Mouse (Mus musculus): ENCODE measurements around the gene Rps27l.

Rps27l gene

DNA sequence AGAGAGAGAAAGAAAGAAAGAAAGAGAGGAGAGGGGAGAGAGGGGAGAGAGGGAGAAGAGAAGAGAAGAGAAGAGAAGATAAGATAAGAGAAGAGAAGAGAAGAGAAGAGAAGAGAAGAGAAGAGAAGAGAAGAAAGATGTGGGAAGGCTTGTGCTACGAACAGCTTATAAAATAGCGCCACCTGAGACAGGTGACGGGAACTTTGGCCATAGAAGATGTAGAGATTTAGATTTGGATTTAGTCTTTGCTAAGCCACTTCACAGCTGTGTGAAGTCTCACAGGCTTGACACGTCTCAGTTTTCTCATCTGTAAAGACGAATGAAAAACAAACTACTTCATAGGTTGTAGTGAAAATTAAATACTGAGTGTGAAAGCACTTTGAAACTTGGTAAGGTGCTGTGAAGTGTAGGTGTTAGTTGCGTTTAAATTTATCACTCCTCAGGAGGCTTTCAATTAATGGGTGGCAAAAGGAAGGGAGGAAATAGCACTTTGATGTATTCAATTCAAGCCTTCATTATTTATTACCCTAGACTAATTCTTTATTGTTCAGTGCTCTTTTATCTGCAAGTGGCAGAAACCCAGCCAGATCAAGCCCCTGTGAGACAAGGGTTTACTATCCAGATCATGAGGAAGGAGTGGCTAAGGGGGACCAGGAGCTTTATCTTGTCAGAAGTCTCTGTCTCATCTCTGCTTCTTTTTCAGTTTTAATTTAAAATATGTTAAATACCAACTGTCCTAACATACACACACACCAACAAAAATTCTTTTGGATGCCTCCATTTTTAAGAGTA lies 25.2 kb upstream of the Rps27l start:
- DNase-seq (ENCODE audit: low spot score in 2 of 2), result no peak

DNA sequence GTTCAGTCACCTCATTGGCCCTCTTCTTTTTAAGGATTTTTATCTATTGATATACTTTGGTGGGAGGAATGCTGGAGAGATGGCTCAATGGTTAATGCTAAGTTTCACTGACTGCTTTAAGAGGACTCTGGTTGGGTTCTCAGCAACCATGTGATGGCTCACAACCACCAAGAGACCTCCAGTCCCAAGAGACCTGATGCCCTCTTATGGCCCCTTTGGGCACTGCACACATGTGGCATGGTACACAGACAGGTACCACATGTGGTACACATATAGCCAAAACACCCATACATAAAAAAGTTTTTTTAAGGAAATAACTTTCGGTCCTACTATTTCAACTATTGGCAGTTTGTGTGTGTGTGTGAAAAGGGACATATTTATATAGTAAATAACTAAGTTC lies 23.8 kb upstream of the Rps27l start:
- DNase-seq (ENCODE audit: low spot score in 2 of 2), result no peak

DNA sequence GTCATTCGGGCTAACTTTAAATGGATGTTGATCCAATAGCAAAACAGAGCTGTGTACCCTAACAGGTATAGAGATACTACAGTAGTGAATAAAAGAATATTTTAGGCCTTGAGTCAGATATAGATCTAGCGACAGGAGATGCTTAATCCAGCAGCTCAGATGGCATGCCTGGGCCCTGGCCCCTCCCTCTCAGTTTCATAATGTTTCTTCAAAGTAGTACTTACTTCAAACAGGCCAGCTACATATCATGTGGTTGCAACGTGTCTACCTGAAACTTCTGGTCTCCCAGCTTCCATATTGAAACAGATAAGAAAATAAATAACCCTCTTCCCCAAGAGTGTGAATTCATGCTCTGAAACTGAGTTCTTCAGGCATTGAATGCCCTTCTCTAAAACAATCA lies 20.0 kb upstream of the Rps27l start:
- DNase-seq (ENCODE audit: low spot score in 2 of 2), result no peak

DNA sequence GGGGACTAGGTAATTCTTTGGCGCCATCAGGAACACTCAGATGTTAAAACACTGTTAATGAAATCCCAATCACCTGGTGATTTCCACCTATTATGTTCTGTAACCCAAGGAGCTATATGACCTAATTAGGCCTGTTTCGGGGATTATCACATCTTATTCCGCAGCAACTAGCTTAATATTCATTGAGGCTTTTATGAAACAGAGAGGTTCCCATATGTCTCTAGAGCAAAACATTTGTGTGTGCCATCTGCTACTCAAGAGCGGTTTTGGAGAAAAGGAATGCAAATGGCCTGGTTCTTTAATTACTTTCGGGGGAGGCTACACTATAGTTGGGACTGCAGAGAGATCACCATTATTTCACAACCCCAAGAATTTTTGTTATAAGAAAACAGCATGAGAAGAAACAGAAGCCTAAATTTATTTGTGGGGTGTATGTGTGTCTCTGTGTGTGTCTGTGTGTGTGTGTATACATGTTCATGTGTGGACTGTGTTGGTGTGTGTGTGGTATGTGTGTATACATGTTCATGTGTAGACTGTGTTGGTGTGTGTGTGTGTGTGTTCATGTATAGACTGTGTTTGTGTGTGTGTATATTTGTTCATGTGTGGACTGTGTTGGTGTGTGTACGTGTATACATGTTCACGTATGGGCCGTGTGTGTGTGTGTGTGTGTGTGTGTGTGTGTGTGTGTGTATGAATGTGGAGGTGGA lies 18.0 kb upstream of the Rps27l start:
- DNase-seq (ENCODE audit: low spot score in 2 of 2), result no peak

DNA sequence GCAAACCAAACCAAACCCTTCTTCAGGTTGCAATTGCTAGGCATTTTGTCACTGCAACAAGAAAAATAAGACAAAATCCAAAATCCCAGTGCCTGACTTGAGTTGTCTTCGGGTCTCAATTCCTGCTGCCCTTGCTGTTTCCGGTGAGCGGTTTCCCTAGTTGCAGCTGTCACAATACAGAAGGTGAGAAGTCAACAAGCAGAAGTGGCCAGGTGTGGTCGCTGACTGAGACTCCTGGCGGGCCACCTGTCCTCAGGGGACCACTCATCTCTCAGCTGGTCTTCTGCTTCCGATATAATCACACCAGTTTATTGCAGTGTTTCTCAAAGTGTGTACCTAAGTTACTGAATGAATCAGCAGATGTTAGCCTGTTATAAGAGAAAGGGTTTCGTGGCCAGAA lies 15.5 kb upstream of the Rps27l start:
- DNase-seq (ENCODE audit: low spot score in 2 of 2), result no peak

DNA sequence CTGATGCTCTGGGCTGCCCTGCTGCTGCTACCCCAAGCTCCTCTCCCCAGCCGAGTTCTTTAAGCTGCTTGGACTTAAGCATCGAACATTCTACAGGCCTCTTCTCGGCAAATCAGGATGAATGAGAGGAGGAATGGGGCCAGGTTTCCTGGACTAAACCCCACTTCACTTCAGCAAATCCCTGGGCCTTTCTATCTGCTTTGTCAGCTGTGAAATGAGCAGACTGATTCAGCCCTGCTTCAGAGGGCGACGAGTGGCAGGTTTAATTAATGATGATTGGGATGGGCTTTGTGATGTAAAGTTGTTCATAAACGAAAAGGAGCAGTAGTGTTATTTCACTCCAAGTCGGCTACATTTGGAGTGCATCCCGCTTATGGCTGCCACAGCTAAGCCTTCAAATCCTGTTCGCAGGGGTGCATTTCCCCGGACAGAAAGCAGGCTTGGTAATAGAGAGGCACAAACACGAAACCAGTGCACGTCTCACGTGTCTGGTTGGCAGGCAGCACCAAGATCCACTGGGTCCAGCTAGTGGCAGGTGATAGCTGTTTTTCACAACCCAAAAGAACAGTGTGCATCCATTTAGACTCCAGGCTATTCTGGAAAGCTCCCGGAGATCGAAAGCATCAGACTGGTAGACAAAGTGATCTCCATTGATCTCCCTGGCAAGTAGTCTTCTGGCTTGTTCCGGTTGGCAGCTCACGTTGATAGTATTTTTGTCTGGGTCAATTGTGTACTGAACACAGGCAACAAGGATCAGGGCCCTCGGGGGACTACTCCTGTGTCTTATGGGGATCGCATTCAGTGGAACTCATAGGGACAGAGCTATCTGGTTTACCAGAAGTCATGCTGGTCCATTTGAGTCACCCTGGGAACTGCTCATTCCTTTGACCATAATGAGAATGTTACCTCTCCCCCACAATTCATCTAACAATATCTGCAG lies 11.7 kb upstream of the Rps27l start:
- no peak for DNase-seq (ENCODE audit: low spot score in 2 of 2)

DNA sequence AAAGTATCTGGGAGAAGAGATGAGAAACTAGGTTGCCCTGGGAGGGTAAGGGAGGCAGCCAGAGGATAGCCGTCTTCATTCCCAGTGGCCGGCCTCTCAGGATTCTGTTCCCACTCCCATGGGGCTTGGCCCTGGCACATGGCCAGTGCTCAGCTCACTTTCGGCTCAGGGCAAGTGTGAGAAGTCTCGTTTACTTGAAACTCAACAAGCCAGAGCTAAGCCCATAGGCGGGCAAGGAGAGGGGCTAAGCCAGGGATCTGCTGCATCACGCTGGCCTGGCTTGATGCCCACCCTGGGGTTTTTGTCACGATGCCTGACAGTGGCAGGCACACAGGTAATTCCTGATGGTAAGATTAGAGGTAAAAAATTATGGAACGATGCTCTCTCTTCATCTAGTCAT lies 8.4 kb upstream of the Rps27l start:
- DNase-seq (ENCODE audit: low spot score in 2 of 2), result no peak

DNA sequence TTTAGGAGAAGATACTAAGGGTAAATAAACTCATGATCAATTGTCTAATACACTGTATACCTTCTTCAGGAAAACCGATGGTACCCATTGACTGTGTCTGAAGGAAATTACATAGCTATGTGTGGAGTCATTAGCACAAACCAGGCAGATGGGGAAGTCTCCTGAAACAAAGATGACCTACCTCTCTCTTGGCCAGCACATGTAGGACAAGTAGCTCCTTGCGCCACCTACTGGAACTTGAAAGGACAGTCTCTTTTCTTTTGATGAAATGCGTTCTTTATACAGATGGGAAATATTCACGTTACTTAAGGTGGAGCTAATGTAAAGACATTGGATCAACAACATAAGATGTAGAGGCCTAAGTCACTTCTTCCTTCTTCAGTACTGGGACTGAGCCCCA lies 7.0 kb upstream of the Rps27l start:
- peak in 1 of 2 experiments; percentile 55 for DNase-seq (ENCODE audit: low spot score in 2 of 2)

DNA sequence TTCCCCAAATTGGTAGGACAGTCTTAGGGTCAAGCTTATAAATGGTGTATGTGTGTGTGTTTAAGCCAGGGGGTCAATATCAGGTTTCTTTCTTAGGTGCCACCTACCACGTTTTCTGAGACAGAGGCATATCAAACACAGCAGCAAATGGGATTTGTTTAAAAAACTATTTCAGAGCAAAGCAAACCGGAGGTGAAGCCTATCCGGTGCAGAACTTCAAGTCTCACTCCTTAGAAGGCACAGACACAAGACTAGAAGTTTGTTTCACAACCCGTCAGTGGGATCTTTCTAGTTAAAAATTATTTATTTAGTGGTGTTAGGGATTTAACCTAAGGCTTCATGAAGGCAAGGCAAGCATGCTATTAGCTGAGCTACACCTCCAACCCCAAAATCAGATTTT lies 725 bp upstream of the Rps27l start:
- DNase-seq (ENCODE audit: low spot score in 2 of 2), result no peak

DNA sequence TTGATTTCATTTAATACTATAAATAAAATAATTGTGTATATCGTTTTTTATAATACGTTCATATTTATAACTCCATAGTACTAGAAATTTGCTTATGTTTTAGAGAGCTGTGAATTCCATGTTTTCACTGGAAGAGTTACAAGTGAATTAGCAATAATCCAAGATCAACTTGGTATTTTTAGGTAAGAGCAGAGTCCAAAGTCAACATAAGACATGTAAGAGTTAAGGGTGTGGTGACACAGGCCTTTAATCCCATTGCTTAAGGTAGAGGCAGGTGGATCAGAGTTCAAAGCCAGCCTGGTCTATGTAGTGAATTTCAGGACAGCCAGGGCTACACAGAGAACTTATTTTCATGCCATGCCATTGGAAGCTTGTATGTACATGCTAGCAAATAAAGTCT lies 2.6 kb downstream of the Rps27l start:
- no peak for DNase-seq (ENCODE audit: low spot score in 2 of 2)

DNA sequence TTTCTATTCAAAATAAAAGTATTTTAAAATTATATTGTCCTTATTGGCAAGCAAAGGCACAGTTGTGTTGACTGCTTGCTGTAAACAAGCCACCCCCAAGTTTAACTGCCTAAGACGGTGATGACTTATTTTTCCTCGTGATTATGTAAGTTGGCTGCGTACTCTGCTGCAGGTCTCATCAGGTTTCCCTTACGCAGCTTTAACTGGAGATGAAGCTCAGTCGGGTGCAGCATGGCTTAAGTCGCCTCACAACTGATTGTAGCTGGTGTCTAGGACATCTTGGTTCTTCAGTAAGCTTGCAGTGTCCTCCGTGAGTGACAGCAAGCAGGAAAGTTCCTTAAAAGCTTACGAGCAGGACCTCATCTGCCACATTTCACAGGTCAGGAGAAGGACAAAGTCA lies 6.4 kb downstream of the Rps27l start:
- DNase-seq (ENCODE audit: low spot score in 2 of 2), result no peak

DNA sequence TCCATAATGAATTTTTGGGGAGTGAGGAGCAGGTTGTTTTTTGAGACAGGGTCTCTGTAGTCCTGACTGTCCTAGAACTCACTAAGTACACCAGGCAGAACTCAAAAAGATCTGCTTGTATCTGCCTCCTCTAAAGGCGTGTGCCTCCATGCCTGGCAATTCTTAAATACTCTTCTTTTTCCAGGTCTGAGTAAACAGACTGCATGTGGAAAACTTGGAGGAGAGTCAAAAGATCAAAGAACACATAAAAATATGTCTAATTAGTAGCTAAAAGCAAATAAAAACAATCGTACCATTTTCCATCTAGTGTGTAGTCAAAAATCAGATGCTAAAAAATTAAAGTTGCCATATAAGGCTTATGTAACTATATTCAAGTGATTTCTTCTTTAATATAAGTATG lies 7.0 kb downstream of the Rps27l start:
- DNase-seq (ENCODE audit: low spot score in 2 of 2), result no peak

DNA sequence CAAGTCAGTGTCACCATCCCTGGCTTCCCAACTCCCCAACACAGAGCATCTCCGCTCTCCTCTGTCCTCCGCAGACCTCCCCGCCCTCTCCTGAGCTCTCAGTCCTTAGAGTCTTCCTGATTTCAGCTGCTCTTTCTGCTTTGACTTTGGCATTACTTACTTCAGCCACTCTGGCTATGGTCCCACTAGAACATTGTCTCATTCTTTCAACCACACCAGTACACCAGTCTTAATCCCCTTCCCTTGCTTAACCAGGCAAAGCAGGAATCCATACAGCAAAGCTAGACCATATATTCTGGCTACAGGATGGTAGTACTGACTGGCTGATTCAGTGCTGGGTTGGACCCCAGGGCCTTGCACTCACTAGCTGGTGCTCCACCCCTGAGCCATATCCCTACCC lies 11.6 kb downstream of the Rps27l start:
- no peak for DNase-seq (ENCODE audit: low spot score in 2 of 2)

DNA sequence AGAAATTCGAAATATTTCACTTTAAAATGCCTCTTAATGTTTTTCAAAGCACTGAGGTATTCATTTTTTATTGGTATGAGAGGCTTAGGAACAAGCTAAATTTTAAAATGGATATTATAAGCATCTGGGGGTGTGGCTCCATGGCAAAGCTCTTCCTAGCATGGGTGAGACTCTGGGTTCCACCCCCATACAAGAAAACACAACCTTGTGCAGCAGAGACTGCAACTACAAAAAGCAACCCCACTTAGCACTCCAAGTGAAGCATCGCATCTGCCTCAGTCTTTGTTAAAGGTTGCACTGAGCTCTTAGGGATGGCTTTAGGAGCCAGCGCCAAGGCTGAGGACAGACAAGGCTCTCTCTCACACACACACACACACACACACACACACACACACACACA lies 15.6 kb downstream of the Rps27l start:
- no peak for DNase-seq (ENCODE audit: low spot score in 2 of 2)

DNA sequence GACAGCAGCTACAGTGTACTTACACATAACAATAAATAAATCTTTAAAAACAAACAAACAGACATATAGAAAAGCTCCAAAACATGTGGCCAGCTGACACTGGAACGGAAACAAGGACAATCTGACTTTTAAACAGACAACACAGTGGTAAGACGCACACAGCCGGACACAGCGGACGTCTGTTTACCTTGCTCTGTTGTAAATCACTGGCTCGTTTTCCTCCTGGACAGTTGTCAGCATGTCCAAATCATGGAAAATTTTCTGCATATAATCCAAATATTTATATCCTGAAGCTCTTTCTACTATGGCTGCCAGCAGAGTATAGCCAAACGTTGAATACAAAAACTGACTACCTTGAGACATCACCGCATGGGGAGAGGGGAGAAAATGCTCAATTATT lies 21.6 kb downstream of the Rps27l start:
- DNase-seq (ENCODE audit: low spot score in 2 of 2), result no peak

DNA sequence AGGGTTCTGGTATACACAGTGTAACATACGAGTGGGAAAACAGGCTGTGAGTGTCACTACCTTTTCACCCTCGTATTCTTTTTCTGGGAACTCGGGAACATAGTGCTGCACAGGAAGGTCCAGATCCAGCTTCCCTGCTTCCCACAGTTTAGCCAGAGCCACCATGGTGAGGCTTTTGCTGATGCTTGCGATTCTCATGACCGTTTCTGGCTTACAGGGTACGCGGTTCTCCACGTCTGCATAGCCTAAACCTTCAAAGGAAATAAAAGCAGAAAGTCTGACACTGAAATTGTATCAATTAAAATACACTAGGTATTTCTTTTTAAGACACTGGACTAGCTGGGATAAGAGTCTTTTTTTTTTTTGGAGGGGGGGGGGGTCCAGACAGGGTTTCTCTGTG lies 25.2 kb downstream of the Rps27l start:
- no peak for DNase-seq (ENCODE audit: low spot score in 2 of 2)

DNA sequence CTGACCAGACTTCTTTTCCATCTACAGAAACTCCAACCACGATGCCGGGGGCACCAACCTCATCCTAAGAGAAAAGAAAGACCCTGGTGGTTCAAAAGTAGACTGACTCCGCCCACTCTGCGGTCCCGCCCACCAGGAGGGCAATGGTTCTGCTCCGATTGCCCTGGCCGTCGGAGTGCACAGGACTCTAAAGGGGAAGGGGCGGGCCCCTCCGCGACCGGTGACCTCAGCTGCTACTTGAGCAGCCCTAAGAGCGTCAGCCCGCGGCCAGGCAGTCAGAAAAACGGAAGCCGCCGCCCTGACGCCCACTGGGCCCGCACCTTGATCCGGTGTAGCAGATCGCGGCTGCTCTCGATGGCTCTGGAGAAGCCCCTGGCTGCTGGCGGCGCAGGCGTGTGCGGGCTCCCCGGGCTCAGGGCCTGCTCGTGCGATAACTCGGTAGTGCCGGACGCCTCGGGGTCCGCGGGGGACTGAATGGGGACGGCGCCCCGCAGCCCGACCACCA lies 28.9 kb downstream of the Rps27l start:
- peak; percentile 38 to 59 for DNase-seq (ENCODE audit: low spot score in 2 of 2)

DNA sequence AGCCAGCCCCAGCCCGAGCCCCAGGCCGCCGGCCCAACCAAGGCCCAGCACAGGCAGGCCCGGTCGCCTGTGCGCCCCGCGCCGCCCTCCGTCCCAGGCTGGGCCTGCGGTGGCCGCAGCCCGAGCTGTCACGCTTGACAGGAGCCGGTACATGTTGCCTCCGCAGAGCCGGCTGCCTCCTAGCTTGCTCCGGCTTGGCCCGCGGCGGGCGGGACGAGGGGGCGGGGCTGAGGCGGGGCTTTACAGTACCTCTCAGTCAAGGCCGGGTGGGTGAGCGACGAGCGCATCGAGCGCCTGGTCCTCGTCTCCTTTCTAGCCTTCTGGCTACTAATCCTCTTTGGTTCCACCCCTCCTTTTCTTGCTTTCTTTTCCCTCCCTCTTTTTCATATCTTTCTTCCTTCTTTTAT lies 29.4 kb downstream of the Rps27l start, which contains the start of gene Lactb:
Lactb (minus strand) TSS at position 246 of the 407 bp plus-strand sequence.
- peak; percentile 94 for DNase-seq (ENCODE audit: low spot score in 2 of 2)

DNA sequence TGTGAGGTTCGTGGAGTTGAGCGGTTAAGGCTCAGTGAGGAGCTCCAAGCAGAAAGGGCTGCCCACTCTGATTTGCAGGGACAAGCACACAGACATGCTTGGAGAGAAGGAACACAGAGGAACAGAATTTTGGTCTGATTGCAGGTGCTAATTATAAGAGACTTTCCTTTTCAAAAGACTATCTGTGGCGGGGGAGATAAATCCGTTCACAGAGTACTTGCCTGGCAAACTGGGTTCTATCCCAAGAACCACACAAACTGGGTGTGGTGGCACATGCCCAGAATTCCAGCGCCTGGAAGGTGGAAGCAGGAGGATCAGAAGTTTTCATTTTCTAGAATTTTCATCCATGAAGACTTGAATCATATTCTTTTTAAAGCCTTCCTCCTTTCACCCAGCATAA lies 31.2 kb downstream of the Rps27l start:
- no peak for DNase-seq (ENCODE audit: low spot score in 2 of 2)

DNA sequence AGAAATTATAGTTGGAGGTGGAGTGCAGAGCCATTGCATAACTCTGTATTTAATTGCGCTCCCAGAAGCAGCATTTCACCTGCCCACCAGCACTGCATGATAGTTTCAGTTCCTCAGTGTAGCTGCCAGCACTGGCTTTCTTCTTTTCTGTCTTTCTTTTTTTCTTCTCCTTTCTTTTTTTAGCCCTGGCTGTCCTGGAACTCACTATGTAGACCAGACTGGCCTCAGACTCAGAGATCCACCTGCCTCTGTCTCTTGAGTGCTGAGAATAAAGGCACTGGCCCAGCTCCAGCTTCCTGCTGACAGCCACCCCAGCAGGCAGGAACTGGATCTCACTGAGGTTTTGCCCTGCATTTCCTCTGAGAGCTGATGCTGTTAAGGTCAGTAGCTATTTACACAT lies 32.1 kb downstream of the Rps27l start:
- peak; percentile 28 to 68 for DNase-seq (ENCODE audit: low spot score in 2 of 2)

DNA sequence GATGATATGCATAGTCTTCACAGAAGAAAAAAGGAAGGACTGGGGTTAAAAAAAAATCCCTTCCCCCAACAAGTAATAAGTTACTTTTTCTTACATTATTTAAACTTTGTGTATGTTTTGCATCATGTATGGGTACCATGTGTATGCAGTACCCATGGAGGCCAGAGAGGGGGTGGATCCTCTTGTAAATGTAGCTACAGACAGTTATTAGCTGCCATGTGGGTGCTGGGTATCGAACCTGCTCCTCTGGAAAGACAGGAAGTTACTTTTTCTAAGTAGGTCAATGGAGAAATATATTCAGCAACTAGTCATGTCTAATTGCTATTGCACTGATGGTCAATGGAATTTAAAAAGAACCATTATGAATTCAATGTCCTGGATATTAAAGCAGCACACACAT lies 32.6 kb downstream of the Rps27l start:
- DNase-seq (ENCODE audit: low spot score in 2 of 2), result no peak

DNA sequence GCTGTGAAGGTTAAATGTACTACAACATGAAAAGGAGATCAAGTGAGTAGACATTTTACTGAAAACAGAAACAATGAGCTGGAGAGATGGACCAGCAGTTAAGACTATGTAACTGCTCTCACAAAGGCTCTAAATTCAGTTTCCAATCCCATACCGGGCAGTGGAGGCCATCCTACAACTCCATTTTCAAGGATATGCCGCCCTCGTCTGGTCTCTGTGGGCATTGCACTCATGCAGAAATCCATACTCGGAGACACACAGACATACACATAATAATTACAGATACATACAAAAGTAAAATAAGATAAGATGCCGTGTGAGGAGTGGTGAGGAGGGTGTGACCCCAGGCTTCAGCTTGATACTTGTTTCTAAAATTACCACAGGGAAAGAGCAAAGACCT lies 34.6 kb downstream of the Rps27l start:
- peak; percentile 62 to 66 for DNase-seq (ENCODE audit: low spot score in 2 of 2)

All from right cerebral cortex, adult 2 months (tissue).